Mouse (Mus musculus): ENCODE results near the gene Brpf3.

GRCm38 (mm10) chr17:28776817-28777216 lies 24.1 kb upstream of the Brpf3 start:
- TF ChIP-seq CTCF (IDR thresholded peaks at IDR 0.05; ENCODE audit: insufficient read depth, low read length), result no peak
- TF ChIP-seq POLR2A (IDR thresholded peaks at IDR 0.05; ENCODE audit: borderline replicate concordance, extremely low read depth, low read depth, low read length), result no peak

All from lung, adult 2 months (tissue).